In the genomic region with DNA sequence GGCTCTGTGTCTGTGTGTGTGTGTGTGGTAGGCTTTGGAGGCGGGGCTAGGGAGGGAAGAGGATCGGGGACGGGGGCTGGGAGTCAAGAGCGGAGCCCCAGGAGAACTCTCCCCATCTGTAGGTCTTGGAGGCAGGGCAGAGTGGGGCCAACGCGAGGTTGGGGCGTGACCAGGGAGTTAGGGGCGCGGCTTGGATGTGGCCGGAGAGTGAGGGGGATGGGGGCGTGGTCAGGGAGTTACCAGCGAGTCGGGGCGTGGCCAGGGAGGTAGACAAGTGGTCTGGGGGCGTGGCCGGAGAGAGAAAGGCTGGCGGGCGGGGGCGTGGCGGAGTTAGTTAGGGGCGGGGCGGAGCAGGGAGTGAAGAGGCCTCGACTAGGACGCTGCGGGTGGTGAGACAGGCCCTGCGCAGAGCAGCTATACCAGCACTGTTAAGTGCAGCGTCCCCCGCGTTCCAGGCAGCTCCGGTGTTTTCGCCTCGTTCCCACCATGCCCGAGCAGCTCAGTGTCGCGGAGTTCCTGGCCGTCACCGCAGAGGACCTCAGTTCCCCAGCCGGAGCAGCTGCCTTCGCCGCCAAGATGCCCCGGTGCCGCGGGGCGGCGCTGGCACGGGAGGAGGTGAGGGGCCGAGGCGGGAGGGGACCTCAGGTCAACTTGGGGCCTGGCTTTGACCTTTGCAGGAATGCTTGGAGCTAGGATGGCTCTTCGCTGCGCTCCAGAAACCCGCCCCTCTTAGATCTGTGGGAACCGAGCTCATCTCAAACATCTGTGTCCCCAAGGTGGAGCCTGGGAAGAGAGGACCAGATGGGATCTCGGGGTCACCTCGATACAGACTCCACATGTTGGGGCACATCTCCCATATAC, we compare ENCODE assay signal across 8 mouse cellular contexts. TPM values are rescaled to one million over a fixed set of nuclear protein-coding genes. Genes with fewer than 3 reads are reported as not detected.
A peak's percentile ranks its signal among the peaks of the same experiment; 100 is the strongest.
DNase-seq lines count a peak whose midpoint lies in the region; ATAC-seq and TF ChIP-seq lines count a peak whose summit lies in the region.

A gene (plus strand): TSS at position 333 of the 861 bp plus-strand sequence.

- peaks cover 9% of the 10 kb centered on the region for H3K4me1 ChIP-seq in hindbrain, embryonic 16.5 days (ENCODE audit: control insufficient read depth, insufficient read depth, low read depth, low read length)

- peak; percentile 91 for ATAC-seq in hindbrain, embryonic 16.5 days
- peak; percentile 73 for ATAC-seq in megakaryocyte, adult 5-6 weeks (ENCODE audit: poor library complexity, severe bottlenecking)

- H3K9me3 ChIP-seq in hindbrain, embryonic 16.5 days (ENCODE audit: control insufficient read depth, low read length) = no peaks in the 10 kb centered on the region

- peak; percentile 73 for DNase-seq in T-cell, adult 2 months (ENCODE audit: low spot score)
- DNase-seq in cerebellum, postnatal 36 days = peak; percentile 60 to 71
- DNase-seq in gastrocnemius, adult 18-20 months (ENCODE audit: low spot score) = peak; percentile 96
- DNase-seq in left cerebral cortex, adult 2 months (ENCODE audit: extremely low spot score in 1 of 2, low spot score in 2 of 2) = peak; percentile 77 to 86
- peak; percentile 79 to 82 for DNase-seq in right cerebral cortex, adult 2 months (ENCODE audit: low spot score in 2 of 2)
- DNase-seq in urinary bladder, postnatal 14 days (ENCODE audit: low spot score) = peak; percentile 99

- under 1% methylated on average over 43 of the region's 54 CpGs for WGBS in hindbrain, embryonic 16.5 days

- H3K36me3 ChIP-seq in hindbrain, embryonic 16.5 days (ENCODE audit: control insufficient read depth, insufficient read depth, low read length) = no peaks in the 10 kb centered on the region

- peak within 1 kb of the TSS; percentile 57 for H3K4me3 ChIP-seq in hindbrain, embryonic 16.5 days (ENCODE audit: low read length)
- H3K4me3 ChIP-seq in left cerebral cortex, adult 2 months = peak within 1 kb of the TSS; percentile 50

- peak within 1 kb of the TSS; percentile 76 for H3K9ac ChIP-seq in hindbrain, embryonic 16.5 days (ENCODE audit: low read depth, low read length)

- H3K4me2 ChIP-seq in hindbrain, embryonic 16.5 days (ENCODE audit: low read length) = peak within 1 kb of the TSS; percentile 98

- peaks cover 2% of the 10 kb centered on the region; the same call in 1 of the 2 replicates for H3K27me3 ChIP-seq in hindbrain, embryonic 16.5 days (replicated peaks; ENCODE audit: control insufficient read depth, insufficient read depth, low read length)

- intact Hi-C loops in left cerebral cortex, adult 2 months (cut with DNase I) = no loop called here

- H3K27ac ChIP-seq in hindbrain, embryonic 16.5 days (ENCODE audit: low read depth, low read length) = peak within 1 kb of the TSS; percentile 55; the same call in 1 of the 2 replicates
- peak within 1 kb of the TSS; percentile 40; the same call in 1 of the 2 replicates for H3K27ac ChIP-seq in left cerebral cortex, adult 2 months

- no peak; the same call in none of the 2 replicates for TF ChIP-seq CTCF in left cerebral cortex, adult 2 months (IDR thresholded peaks at IDR 0.05)

RNA-seq across cellular contexts. Expression of the gene that starts here (rescaled TPM):
- 1 to 10 TPM; 1.4 to 1.5 TPM for total RNA-seq in gastrocnemius, adult 18-20 months (2021)
- 6.2 and 7.9 TPM in 2 replicates for polyA plus RNA-seq in hindbrain, embryonic 16.5 days (2015; fragmentation: Nextera tagmentation; extraction: Ambion mirVana)
- total RNA-seq in left cerebral cortex, adult 2 months (2021) = 1 to 10 TPM; 2.2 to 2.4 TPM
- not detected in 2 replicates for total RNA-seq in megakaryocyte, adult 5-6 weeks (2015)
- total RNA-seq in megakaryocyte, adult 5-6 weeks (2017) = 0.04 TPM in 1 of 2 replicates, not detected in the other

Comparison
In these comparisons a context has a peak if more than half of its experiments do, and no peak if none do; other contexts are left out.
1. Peak in every context shown above with its lines: DNase-seq, ATAC-seq, H3K4me3 ChIP-seq and H3K27ac ChIP-seq.
2. Peak in ATAC-seq in megakaryocyte, adult 5-6 weeks; RNA of the gene not detected or under 1 TPM.